Mouse (Mus musculus): ENCODE measurements around the gene Tnfrsf18.

The Tnfrsf18 gene

DNA sequence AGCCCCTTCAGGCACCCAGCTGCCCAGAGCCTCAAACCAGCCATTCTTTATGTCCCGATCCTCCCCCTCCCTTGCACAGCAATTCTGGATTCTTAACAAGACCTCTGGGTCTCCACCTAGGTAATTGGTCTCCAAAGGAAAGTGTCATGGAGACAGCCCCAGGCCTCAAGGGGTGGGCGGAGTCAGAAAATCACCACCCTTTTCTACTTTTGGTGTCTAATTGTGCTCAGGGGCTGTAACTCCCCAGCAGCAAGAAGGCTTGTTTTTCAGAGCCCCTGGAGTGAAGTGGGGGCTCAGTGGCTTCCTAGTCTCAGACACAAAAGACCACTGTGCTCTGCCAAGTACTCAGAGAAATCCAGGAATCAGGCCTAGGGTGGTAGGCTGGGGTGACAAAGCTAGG is 44.8 kb downstream of the Tnfrsf18 start:
- no peak for DNase-seq (ENCODE audit: extremely low read depth, low read depth, low spot score)

DNA sequence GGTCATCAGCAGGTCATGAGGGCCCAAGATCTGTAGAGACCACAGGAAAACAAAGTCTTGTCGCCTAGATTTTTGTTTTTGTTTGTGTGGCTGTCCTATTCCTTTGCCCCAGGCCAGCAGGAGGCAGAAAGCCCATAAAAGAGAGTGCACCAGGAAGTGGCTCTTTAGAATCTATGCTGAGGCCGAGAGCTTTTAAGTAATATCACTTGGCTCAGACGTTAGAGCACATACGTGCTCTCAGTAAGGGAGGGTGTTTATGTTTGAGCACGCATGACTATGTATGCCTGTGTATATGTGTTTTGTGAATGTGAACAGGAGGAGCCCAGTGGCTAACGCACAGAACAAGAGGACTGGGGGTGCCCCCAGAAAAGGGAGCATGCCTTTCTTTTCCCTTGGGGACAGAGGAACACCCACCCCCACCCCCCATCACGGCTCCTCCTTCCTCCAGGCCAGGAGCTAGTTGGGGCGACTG is 51.0 kb downstream of the Tnfrsf18 start:
- DNase-seq (ENCODE audit: extremely low read depth, low read depth, low spot score): no peak

DNA sequence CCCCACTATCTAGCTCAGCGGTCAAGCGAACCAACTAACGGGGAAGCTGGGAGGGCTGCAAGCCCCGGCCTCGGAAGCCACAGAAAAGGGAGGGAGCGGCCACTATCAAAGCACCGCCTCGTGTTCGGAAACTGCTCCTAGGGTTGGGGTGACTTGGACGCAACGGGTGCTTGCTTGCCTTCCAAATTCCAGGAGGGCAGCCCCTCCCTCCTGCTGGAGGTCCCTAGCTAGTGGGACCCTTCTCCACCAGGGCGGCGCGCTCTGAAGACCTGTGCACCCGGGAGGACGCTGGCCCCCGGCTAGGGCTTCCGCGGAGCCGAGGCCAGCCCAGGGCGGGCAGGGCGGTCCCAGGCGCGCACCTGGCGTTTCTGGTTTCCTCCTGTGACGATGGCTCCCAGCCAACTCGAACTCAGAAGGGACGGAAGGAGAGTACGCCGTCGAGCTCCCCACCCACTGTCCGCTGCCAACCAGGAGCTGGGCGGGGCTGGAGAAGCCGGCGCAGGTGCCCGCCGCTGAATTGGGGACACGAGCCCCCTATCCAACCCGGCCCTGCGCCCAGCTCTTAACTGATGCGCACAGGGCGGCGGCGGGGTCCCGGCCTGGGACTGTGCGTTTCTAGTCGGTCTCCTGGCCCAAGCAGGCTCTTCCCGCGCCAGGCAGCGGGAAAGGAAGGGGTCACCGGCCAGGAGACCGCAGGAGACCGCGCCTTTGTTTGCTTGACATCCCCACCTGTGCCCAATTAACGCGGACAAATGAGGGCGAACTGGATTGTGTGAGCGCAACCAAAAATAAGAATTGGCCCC is 51.7 kb downstream of the Tnfrsf18 start:
- DNase-seq (ENCODE audit: extremely low read depth, low read depth, low spot score): no peak

Measured in fat pad, adult 2 months (tissue).